Mouse (Mus musculus) heart, postnatal 0 days (tissue): ENCODE data around the gene Fbxo21. TPM values are rescaled to one million over a fixed set of nuclear protein-coding genes. Genes with fewer than 3 reads are reported as not detected.
A peak's percentile ranks its signal among the peaks of the same experiment; 100 is the strongest.

ENCODE experiments used
- ATAC-seq: fragments of 200-750 bp; cut with Nextera tagmentation; 2 replicates; pipeline ENCODE4 v1.8.0; 2017; ENCODE audit warnings: low read depth, moderate number of reproducible peaks, moderate library complexity; ENCODE audit not compliant: insufficient read depth
- DNase-seq: peaks from one replicate; pipeline ENCODE4 v3.0.0-alpha.2; 2016; ENCODE audit warnings: low spot score
- H3K27ac ChIP-seq: fragments of 300-500 bp; sonication (generic); 2 replicates; pipeline ENCODE4 v1.5.1; 2014; ENCODE audit warnings: low read depth, mild to moderate bottlenecking
- H3K27me3 ChIP-seq: fragments of 300-500 bp; sonication (generic); 2 replicates; pipeline ENCODE4 v1.6.1; 2014; ENCODE audit warnings: low read length, mixed read lengths; ENCODE audit not compliant: control insufficient read depth, insufficient read depth
- H3K36me3 ChIP-seq: fragments of 300-500 bp; sonication (generic); replicated peaks from 2 replicates; pipeline ENCODE4 v1.6.1; 2014; ENCODE audit warnings: low read length, mixed read lengths; ENCODE audit not compliant: control insufficient read depth, insufficient read depth
- H3K4me1 ChIP-seq: fragments of 300-500 bp; sonication (generic); 2 replicates; pipeline ENCODE4 v1.6.1; 2014; ENCODE audit warnings: antibody characterized with exemption; ENCODE audit not compliant: control insufficient read depth, insufficient read depth
- H3K4me2 ChIP-seq: fragments of 300-500 bp; sonication (generic); 2 replicates; pipeline ENCODE4 v1.6.1; 2014; ENCODE audit warnings: low read depth, mild to moderate bottlenecking, low read length, moderate library complexity
- H3K4me3 ChIP-seq: fragments of 300-500 bp; sonication (generic); 2 replicates; pipeline ENCODE4 v1.5.1; 2014; ENCODE audit warnings: low read depth, low read length
- H3K9ac ChIP-seq: fragments of 300-500 bp; sonication (generic); replicated peaks from 2 replicates; pipeline ENCODE4 v1.6.1; 2014; ENCODE audit warnings: low read depth, low read length, mixed read lengths
- H3K9me3 ChIP-seq: fragments of 300-500 bp; sonication (generic); replicated peaks from 2 replicates; pipeline ENCODE4 v1.6.1; 2016; ENCODE audit warnings: low read length; ENCODE audit not compliant: control insufficient read depth
- CTCF ChIP-seq: IDR thresholded peaks from 2 replicates; pipeline ENCODE4 v1.5.1; 2016; ENCODE audit warnings: antibody characterized with exemption, control low read depth, low read depth
- EP300 ChIP-seq: IDR thresholded peaks from 2 replicates; pipeline ENCODE4 v1.6.1; 2016; ENCODE audit warnings: antibody characterized with exemption, low read depth
- whole genome bisulfite sequencing: fragments of 180-500 bp; shearing (Covaris S2); extraction: QIAGEN DNeasy Blood & Tissue Kit; methylation state at CpG from one replicate; pipeline ENCODE4 v1.1.7; 2014; 5-methylcytosine and 5-hydroxymethylcytosine counted together
- polyA plus RNA-seq: library from polyadenylated mRNA; unstranded; fragments of >200 nt; fragmentation: Nextera tagmentation; extraction: Ambion mirVana; gene quantifications from 2 replicates; pipeline ENCODE4 v1.2.1, GENCODE M21; 2015
- total RNA-seq: library from RNA; depleted of rRNA; stranded (reverse); fragments of >200 nt; gene quantifications from 2 replicates; pipeline ENCODE4 v1.2.3, GENCODE M21; 2014; ENCODE audit warnings: low replicate concordance; rRNA removed

Fbxo21 gene
- total RNA-seq (50.8 and 52.4 TPM in 2 replicates), polyA plus RNA-seq (36.0 and 37.7 TPM in 2 replicates)

- DNase-seq: peak; percentile 89
- H3K36me3 ChIP-seq: peaks cover 28% of the 10 kb centered on the region
- H3K9ac ChIP-seq: peak within 1 kb of the TSS; percentile 81
- H3K4me2 ChIP-seq: peak within 1 kb of the TSS; percentile 90
- under 1% methylated on average over 86 of the region's 88 CpGs for WGBS
- peak within 1 kb of the TSS; percentile 87 for H3K4me3 ChIP-seq
- TF ChIP-seq CTCF: no peak
- TF ChIP-seq EP300: no peak
- H3K27me3 ChIP-seq: no peaks in the 10 kb centered on the region
- H3K9me3 ChIP-seq: no peaks in the 10 kb centered on the region
- H3K27ac ChIP-seq: peak within 1 kb of the TSS; percentile 68
- peaks cover 13% of the 10 kb centered on the region; the same call in 1 of the 2 replicates for H3K4me1 ChIP-seq
- peak; percentile 96 for ATAC-seq
Observed at GRCm38 (mm10) chr5:117976657-117977500, at the start of gene Fbxo21. Gene Fbxo21, plus strand, starts transcription at chr5:117976730.

GRCm38 (mm10) chr5:117928553-117928952 lies 48.0 kb upstream of the Fbxo21 start:
- no peak overlapping the region for H3K4me2 ChIP-seq
- DNase-seq (no peak), ATAC-seq (no peak)
- no peak overlapping the region for H3K4me3 ChIP-seq
- no peaks in the 10 kb centered on the region for H3K4me1 ChIP-seq
- WGBS: 93% methylated on average over 2 of the region's 2 CpGs
- no peaks in the 10 kb centered on the region for H3K27me3 ChIP-seq
- no peak overlapping the region for H3K9ac ChIP-seq
- H3K36me3 ChIP-seq: no peaks in the 10 kb centered on the region
- H3K9me3 ChIP-seq: no peaks in the 10 kb centered on the region
- H3K27ac ChIP-seq: no peak overlapping the region
- TF ChIP-seq EP300: no peak

- TF ChIP-seq EP300 (no peak), CTCF (no peak)
- Histone ChIP-seq H3K27ac (no peak overlapping the region), H3K9ac (no peak overlapping the region), H3K36me3 (no peaks in the 10 kb centered on the region), H3K27me3 (peaks cover 12% of the 10 kb centered on the region; the same call in 1 of the 2 replicates), H3K4me3 (no peak overlapping the region), H3K4me1 (no peaks in the 10 kb centered on the region), H3K4me2 (no peak overlapping the region), H3K9me3 (no peaks in the 10 kb centered on the region)
- WGBS: 56% methylated on average over 2 of the region's 2 CpGs
- no peak for DNase-seq
- ATAC-seq: no peak
Observed at GRCm38 (mm10) chr5:117932222-117932621, 44.3 kb upstream of the Fbxo21 start.

GRCm38 (mm10) chr5:117932862-117933261 lies 43.7 kb upstream of the Fbxo21 start:
- Histone ChIP-seq H3K4me2 (no peak overlapping the region), H3K36me3 (no peaks in the 10 kb centered on the region), H3K4me1 (no peaks in the 10 kb centered on the region), H3K27ac (no peak overlapping the region), H3K4me3 (no peak overlapping the region), H3K27me3 (peaks cover 12% of the 10 kb centered on the region; the same call in 1 of the 2 replicates), H3K9ac (no peak overlapping the region), H3K9me3 (no peaks in the 10 kb centered on the region)
- WGBS: 1% methylated on average over 9 of the region's 9 CpGs
- peak; percentile 47; the same call in 1 of the 2 replicates for ATAC-seq
- no peak for TF ChIP-seq EP300
- TF ChIP-seq CTCF: peak; percentile 74
- DNase-seq: peak; percentile 68

- DNase-seq (no peak), ATAC-seq (no peak)
- H3K4me3 ChIP-seq: no peak overlapping the region
- TF ChIP-seq EP300: no peak
- no peak for TF ChIP-seq CTCF
- 63% methylated on average over 16 of the region's 16 CpGs for WGBS
- no peak overlapping the region for H3K27ac ChIP-seq
- H3K4me2 ChIP-seq: no peak overlapping the region
- H3K9ac ChIP-seq: no peak overlapping the region
- no peaks in the 10 kb centered on the region for H3K9me3 ChIP-seq
- no peaks in the 10 kb centered on the region for H3K4me1 ChIP-seq
- no peaks in the 10 kb centered on the region for H3K36me3 ChIP-seq
- peaks cover 12% of the 10 kb centered on the region; the same call in 1 of the 2 replicates for H3K27me3 ChIP-seq
Observed at GRCm38 (mm10) chr5:117936346-117936745, 40.2 kb upstream of the Fbxo21 start.
